Mouse (Mus musculus) CH12.LX (cell line): Measurements from ENCODE around the gene Foxo1. TPM values are rescaled to one million over a fixed set of nuclear protein-coding genes. Genes with fewer than 3 reads are reported as not detected.

Experiments
- DNase-seq: peaks from one replicate; pipeline ENCODE4 v3.0.0-alpha.2; 2013; ENCODE audit errors: extremely low read depth
- H3K27ac ChIP-seq: 2 replicates; pipeline ENCODE4 v1.5.1; 2012; ENCODE audit warnings: low read depth, mild to moderate bottlenecking, control low read depth, moderate library complexity; ENCODE audit not compliant: insufficient read depth
- H3K27me3 ChIP-seq: replicated peaks from 2 replicates; pipeline ENCODE3; 2012; ENCODE audit warnings: inconsistent platforms
- H3K36me3 ChIP-seq, 2 experiments: replicated peaks in 1 of 2; 2 replicates each; pipeline versions ENCODE3 to v1.6.1; 2012; ENCODE audit warnings: inconsistent platforms in 1 of 2, low read length in 1 of 2, mild to moderate bottlenecking in 1 of 2, mixed read lengths in 1 of 2, moderate library complexity in 1 of 2; ENCODE audit not compliant: control insufficient read depth in 1 of 2, insufficient read depth in 1 of 2
- H3K4me1 ChIP-seq, 2 experiments: 2 replicates each; pipeline ENCODE4 v1.6.1; 2012; ENCODE audit warnings: inconsistent platforms in 1 of 2, moderate library complexity in 1 of 2; ENCODE audit not compliant: insufficient read depth in 2 of 2, control insufficient read depth in 1 of 2
- H3K4me2 ChIP-seq: 2 replicates; pipeline ENCODE4 v1.6.1; 2012; ENCODE audit warnings: low read depth, mild to moderate bottlenecking, control low read depth; ENCODE audit not compliant: poor library complexity, insufficient read depth, severe bottlenecking
- H3K4me3 ChIP-seq, 3 experiments: fragments of 150-350 bp in 1 of 3; sonication (generic) in 1 of 3; replicated peaks in 1 of 3; 2 replicates each; pipeline versions ENCODE3 to v1.5.1; 2011 to 2012; ENCODE audit warnings: low read depth in 2 of 3, low read length in 2 of 3, mild to moderate bottlenecking in 2 of 3, moderate library complexity in 2 of 3, control low read depth in 1 of 3, improper control_type of control experiment in 1 of 3, inconsistent platforms in 1 of 3, mixed read lengths in 1 of 3; ENCODE audit not compliant: poor library complexity in 1 of 3
- H3K79me2 ChIP-seq: replicated peaks from 2 replicates; pipeline ENCODE4 v1.6.1; 2012; ENCODE audit warnings: mild to moderate bottlenecking, moderate library complexity; ENCODE audit not compliant: control insufficient read depth, poor library complexity, insufficient read depth, severe bottlenecking; ENCODE audit errors: extremely low read depth
- H3K9ac ChIP-seq: 2 replicates; pipeline ENCODE4 v1.6.1; 2012; ENCODE audit warnings: low read depth, mild to moderate bottlenecking, control low read depth, moderate library complexity; ENCODE audit not compliant: insufficient read depth
- H3K9me3 ChIP-seq: replicated peaks from 2 replicates; pipeline ENCODE3; 2012; ENCODE audit warnings: low read length, inconsistent platforms, mixed read lengths
- CHD1 ChIP-seq: IDR thresholded peaks from 2 replicates; pipeline ENCODE4 v1.6.1; 2012; ENCODE audit warnings: low read depth, low read length, improper control_type of control experiment, inconsistent platforms
- CTCF ChIP-seq, 2 experiments: IDR thresholded peaks in 1 of 2; conservative IDR thresholded peaks in 1 of 2; 2 replicates each; pipeline ENCODE4 v1.5.1; 2011 to 2012; ENCODE audit warnings: low read depth in 2 of 2, low read length in 2 of 2, improper control_type of control experiment in 1 of 2, inconsistent platforms in 1 of 2, mild to moderate bottlenecking in 1 of 2, moderate library complexity in 1 of 2
- ELF1 ChIP-seq: IDR thresholded peaks from 2 replicates; pipeline ENCODE4 v1.6.1; 2014; ENCODE audit warnings: low read depth, mild to moderate bottlenecking, inconsistent platforms, low read length, improper control_type of control experiment
- EP300 ChIP-seq: IDR thresholded peaks from 2 replicates; pipeline ENCODE4 v1.6.1; 2011; ENCODE audit warnings: low read length, improper control_type of control experiment
- GABPA ChIP-seq: IDR thresholded peaks from 2 replicates; pipeline ENCODE4 v1.6.1; 2012; ENCODE audit warnings: low read depth, low read length, improper control_type of control experiment, inconsistent platforms; ENCODE audit not compliant: insufficient replicate concordance
- HCFC1 ChIP-seq: IDR thresholded peaks from 2 replicates; pipeline ENCODE4 v1.6.1; 2012; ENCODE audit warnings: low read depth, mild to moderate bottlenecking, inconsistent platforms, low read length, improper control_type of control experiment
- IRF4 ChIP-seq: IDR thresholded peaks from 2 replicates; pipeline ENCODE4 v1.6.1; 2014; ENCODE audit warnings: low read depth, mild to moderate bottlenecking, inconsistent platforms, low read length, improper control_type of control experiment
- JUN ChIP-seq: IDR thresholded peaks from 2 replicates; pipeline ENCODE4 v1.6.1; 2011; ENCODE audit warnings: low read depth, mild to moderate bottlenecking, low read length, improper control_type of control experiment, moderate library complexity; ENCODE audit not compliant: insufficient read depth
- JUND ChIP-seq: conservative IDR thresholded peaks from 2 replicates; pipeline ENCODE4 v1.6.1; 2011; ENCODE audit warnings: low read depth, low read length, improper control_type of control experiment
- KAT2A ChIP-seq: IDR thresholded peaks from 2 replicates; pipeline ENCODE4 v1.6.1; 2012; ENCODE audit warnings: low read length, improper control_type of control experiment, inconsistent platforms; ENCODE audit not compliant: insufficient replicate concordance
- MAFK ChIP-seq: IDR thresholded peaks from 2 replicates; pipeline ENCODE4 v1.6.1; 2011; ENCODE audit warnings: low read length, improper control_type of control experiment; ENCODE audit not compliant: insufficient replicate concordance
- MAX ChIP-seq: IDR thresholded peaks from 2 replicates; pipeline ENCODE4 v1.6.1; 2011; ENCODE audit warnings: low read length, improper control_type of control experiment
- MAZ ChIP-seq: IDR thresholded peaks from 2 replicates; pipeline ENCODE4 v1.6.1; 2012; ENCODE audit warnings: low read depth, mild to moderate bottlenecking, inconsistent platforms, low read length, improper control_type of control experiment, moderate library complexity
- MEF2A ChIP-seq: IDR thresholded peaks from 2 replicates; pipeline ENCODE4 v1.6.1; 2014; ENCODE audit warnings: low read depth, mild to moderate bottlenecking, inconsistent platforms, low read length, improper control_type of control experiment, borderline replicate concordance
- MXI1 ChIP-seq: IDR thresholded peaks from 2 replicates; pipeline ENCODE4 v1.6.1; 2011; ENCODE audit warnings: mild to moderate bottlenecking, low read depth, low read length, improper control_type of control experiment
- NELFE ChIP-seq: IDR thresholded peaks from 2 replicates; pipeline ENCODE4 v1.6.1; 2011; ENCODE audit warnings: low read depth, low read length, improper control_type of control experiment
- NRF1 ChIP-seq: IDR thresholded peaks from 2 replicates; pipeline ENCODE4 v1.6.1; 2014; ENCODE audit warnings: low read depth, mild to moderate bottlenecking, inconsistent platforms, low read length, improper control_type of control experiment, moderate library complexity
- PAX5 ChIP-seq: IDR thresholded peaks from 2 replicates; pipeline ENCODE4 v1.6.1; 2012; ENCODE audit warnings: low read length, inconsistent platforms, mixed read lengths
- POLR2AphosphoS2 ChIP-seq: IDR thresholded peaks from 2 replicates; pipeline ENCODE4 v1.6.1; 2011; ENCODE audit warnings: low read depth, low read length, improper control_type of control experiment
- RAD21 ChIP-seq: IDR thresholded peaks from 2 replicates; pipeline ENCODE4 v1.6.1; 2011; ENCODE audit warnings: low read depth, mild to moderate bottlenecking, low read length, improper control_type of control experiment, moderate library complexity
- SIN3A ChIP-seq: IDR thresholded peaks from 2 replicates; pipeline ENCODE4 v1.6.1; 2012; ENCODE audit warnings: low read length, improper control_type of control experiment, inconsistent platforms
- SMC3 ChIP-seq: IDR thresholded peaks from 2 replicates; pipeline ENCODE4 v1.6.1; 2011; ENCODE audit warnings: low read depth, low read length, improper control_type of control experiment
- TBP ChIP-seq: conservative IDR thresholded peaks from 2 replicates; pipeline ENCODE4 v1.6.1; 2011; ENCODE audit warnings: low read depth, low read length, improper control_type of control experiment
- UBTF ChIP-seq: IDR thresholded peaks from 2 replicates; pipeline ENCODE4 v1.6.1; 2012; ENCODE audit warnings: low read depth, mild to moderate bottlenecking, inconsistent platforms, low read length, improper control_type of control experiment, moderate library complexity
- USF1 ChIP-seq: IDR thresholded peaks from 2 replicates; pipeline ENCODE4 v1.6.1; 2014; ENCODE audit warnings: low read depth, mild to moderate bottlenecking, inconsistent platforms, low read length, improper control_type of control experiment
- ZC3H11A ChIP-seq: IDR thresholded peaks from 2 replicates; pipeline ENCODE4 v1.6.1; 2012; ENCODE audit warnings: low read depth, mild to moderate bottlenecking, inconsistent platforms, low read length, improper control_type of control experiment
- ZKSCAN1 ChIP-seq: IDR thresholded peaks from 2 replicates; pipeline ENCODE4 v1.6.1; 2012; ENCODE audit warnings: low read depth, inconsistent platforms, low read length, improper control_type of control experiment, borderline replicate concordance
- ZMIZ1 ChIP-seq: IDR thresholded peaks from 2 replicates; pipeline ENCODE4 v1.6.1; 2012; ENCODE audit warnings: low read depth, mild to moderate bottlenecking, inconsistent platforms, low read length, improper control_type of control experiment
- ZNF384 ChIP-seq: IDR thresholded peaks from 2 replicates; pipeline ENCODE4 v1.6.1; 2012; ENCODE audit warnings: low read depth, low read length, improper control_type of control experiment, inconsistent platforms
- dilution Hi-C: fragments of 300-500 bp; cut with MboI; formaldehyde crosslinking; loops from 2 replicates; pipeline ENCODE4 v1.14.3; 2020; ENCODE audit warnings: low sequenced_read_pairs; ENCODE audit not compliant: extremely low pct_unique_long_range_greater_than_20kb, extremely low pct_ligation_motif_present
- in situ Hi-C: fragments of 300-500 bp; cut with MboI; formaldehyde crosslinking; loops from 3 replicates; pipeline ENCODE4 v1.14.3; 2019; ENCODE audit warnings: low sequenced_read_pairs, low pct_ligation_motif_present, low pct_unique_long_range_greater_than_20kb, mixed read lengths
- polyA plus RNA-seq: library from polyadenylated mRNA; unstranded; fragments of >175 nt; gene quantifications from 2 replicates; pipeline ENCODE4 v1.2.1, GENCODE M21; 2012; ENCODE audit warnings: low read depth; ENCODE audit not compliant: insufficient read length
- total RNA-seq, 2 experiments: library from RNA; depleted of rRNA; stranded (reverse); fragments of 300-350 nt in 1 of 2; fragments of >200 nt in 1 of 2; gene quantifications; 2 replicates each; pipeline ENCODE4 v1.2.3; 2012 to 2014

Foxo1 gene
- total and polyA plus RNA-seq, 3 experiments: 0.79 to 6.9 (median 1.2) TPM

DNA sequence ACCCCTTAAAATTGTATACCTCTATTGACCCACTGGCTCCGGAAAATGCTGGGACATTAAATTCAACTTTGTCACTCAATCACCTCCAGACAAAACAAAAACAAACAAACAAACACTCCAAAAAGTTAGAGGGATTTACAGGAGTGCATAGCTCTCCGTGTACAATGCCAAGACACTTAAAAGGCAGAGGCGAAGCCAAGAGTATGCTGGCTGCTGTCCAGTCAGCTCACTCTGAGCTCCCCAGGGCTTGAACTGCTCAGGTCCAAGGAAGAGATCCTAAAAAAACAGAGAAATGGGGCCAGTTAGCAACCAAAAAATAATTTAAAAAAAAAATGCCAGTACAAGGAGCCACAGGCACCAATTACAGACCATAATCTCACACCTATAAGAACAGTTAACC lies 9.6 kb upstream of the Foxo1 start:
- H3K4me2 ChIP-seq: no peak overlapping the region
- DNase-seq: no peak
- H3K27ac ChIP-seq: no peak overlapping the region
- no peaks in the 10 kb centered on the region for H3K9me3 ChIP-seq
- in situ Hi-C loops: loop anchor here (10.0 to 25.0 kb wide), 3 partner anchors 504 to 1204 kb away; partner anchors contain the start of genes Nhlrc3 and Proser1
- dilution Hi-C loops: no loop called here
- no peak overlapping the region for H3K9ac ChIP-seq
- no peak for TF ChIP-seq ELF1
- no peak for TF ChIP-seq MXI1
- no peak for TF ChIP-seq MAFK
- TF ChIP-seq NRF1: no peak
- no peak for TF ChIP-seq JUN
- TF ChIP-seq USF1: no peak
- no peak for TF ChIP-seq MAX
- no peak for TF ChIP-seq IRF4
- TF ChIP-seq RAD21: no peak
- no peak for TF ChIP-seq PAX5
- TF ChIP-seq SIN3A: no peak
- TF ChIP-seq UBTF: no peak
- no peak for TF ChIP-seq MEF2A
- no peak for TF ChIP-seq ZMIZ1
- no peak for TF ChIP-seq MAZ
- no peak for TF ChIP-seq NELFE
- TF ChIP-seq HCFC1: no peak
- TF ChIP-seq GABPA: no peak
- H3K79me2 ChIP-seq: no peaks in the 10 kb centered on the region
- H3K4me3 ChIP-seq: no peak overlapping the region
- peaks cover 3 to 20% of the 10 kb centered on the region in 2 experiments; a peak in 3 of 4 replicates for H3K4me1 ChIP-seq
- H3K27me3 ChIP-seq: no peaks in the 10 kb centered on the region
- no peaks in the 10 kb centered on the region for H3K36me3 ChIP-seq

DNA sequence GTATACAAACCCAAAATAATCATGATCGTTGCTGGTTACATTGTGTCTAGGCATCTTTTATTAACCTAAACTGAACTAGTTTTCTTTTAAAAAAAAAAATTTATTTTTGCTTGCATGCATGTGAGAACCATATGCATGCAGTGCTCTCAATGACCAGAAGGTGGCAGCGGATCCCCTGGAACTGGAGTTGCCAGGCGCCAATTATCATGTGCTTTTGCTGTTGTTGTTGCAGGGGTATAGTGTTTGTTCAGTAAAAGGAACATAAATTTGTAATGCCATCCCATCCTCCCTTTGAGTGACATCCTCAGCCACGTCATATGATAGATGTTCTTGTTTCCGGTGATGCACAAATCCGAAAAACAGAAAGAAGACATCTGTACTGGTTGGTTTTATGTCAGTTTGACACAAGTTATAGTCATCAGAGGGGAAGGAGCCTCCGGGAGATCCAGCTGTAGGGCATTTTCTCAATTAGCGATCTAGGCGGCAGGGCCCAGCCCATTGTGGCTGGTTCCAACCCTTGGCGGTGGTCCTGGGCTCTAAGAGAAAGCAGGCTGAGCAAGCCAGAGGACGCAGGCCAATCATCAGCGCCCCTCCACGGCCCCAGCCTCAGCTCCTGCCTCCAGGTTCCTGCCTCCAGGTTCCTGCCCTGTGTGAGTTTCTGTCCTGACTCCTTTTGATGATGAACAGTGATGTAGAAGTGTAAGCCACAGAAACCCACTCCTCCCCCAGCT lies 5.5 kb upstream of the Foxo1 start:
- Histone ChIP-seq H3K27ac (no peak overlapping the region), H3K27me3 (peaks cover 9% of the 10 kb centered on the region), H3K9ac (no peak overlapping the region), H3K79me2 (no peaks in the 10 kb centered on the region), H3K36me3 (no peaks in the 10 kb centered on the region), H3K4me2 (no peak overlapping the region), H3K4me1 (peaks cover 0 to 24% of the 10 kb centered on the region in 2 experiments; a peak in 2 of 4 replicates), H3K4me3 (no peak overlapping the region), H3K9me3 (no peaks in the 10 kb centered on the region)
- dilution Hi-C loops (no loop called here), in situ Hi-C loops (loop anchor here (10.0 to 25.0 kb wide), 3 partner anchors 182 to 1200 kb away; partner anchors contain the start of genes Nhlrc3 and Proser1)
- DNase-seq: peak; percentile 74
- TF ChIP-seq MXI1 (0 out of 2 replicates have a peak, but pooled peaks have one; percentile 53), MAFK (peak; percentile 36; the same call in 1 of the 2 replicates), MEF2A (peak; percentile 44; the same call in 1 of the 2 replicates), EP300 (0 out of 2 replicates have a peak, but pooled peaks have one; percentile 20), ZKSCAN1 (no peak), TBP (no peak), MAX (peak; percentile 83), ZMIZ1 (no peak), CTCF (conservative IDR thresholded peaks at IDR 0.05 in 1 of 2, IDR thresholded peaks at IDR 0.05 in 1 of 2; ENCODE audit: low read depth in 2 of 2, low read length in 2 of 2) (peak; percentile 88 to 96), PAX5 (no peak), SMC3 (peak; percentile 97), GABPA (no peak), SIN3A (peak; percentile 62; the same call in 1 of the 2 replicates), JUN (no peak), ELF1 (no peak), KAT2A (no peak), ZNF384 (peak; percentile 84), ZC3H11A (peak; percentile 94), POLR2AphosphoS2 (no peak), CHD1 (no peak), JUND (peak; percentile 38; the same call in 1 of the 2 replicates)
